ENCODE assay signal across 24 mouse cellular contexts in the genomic region with DNA sequence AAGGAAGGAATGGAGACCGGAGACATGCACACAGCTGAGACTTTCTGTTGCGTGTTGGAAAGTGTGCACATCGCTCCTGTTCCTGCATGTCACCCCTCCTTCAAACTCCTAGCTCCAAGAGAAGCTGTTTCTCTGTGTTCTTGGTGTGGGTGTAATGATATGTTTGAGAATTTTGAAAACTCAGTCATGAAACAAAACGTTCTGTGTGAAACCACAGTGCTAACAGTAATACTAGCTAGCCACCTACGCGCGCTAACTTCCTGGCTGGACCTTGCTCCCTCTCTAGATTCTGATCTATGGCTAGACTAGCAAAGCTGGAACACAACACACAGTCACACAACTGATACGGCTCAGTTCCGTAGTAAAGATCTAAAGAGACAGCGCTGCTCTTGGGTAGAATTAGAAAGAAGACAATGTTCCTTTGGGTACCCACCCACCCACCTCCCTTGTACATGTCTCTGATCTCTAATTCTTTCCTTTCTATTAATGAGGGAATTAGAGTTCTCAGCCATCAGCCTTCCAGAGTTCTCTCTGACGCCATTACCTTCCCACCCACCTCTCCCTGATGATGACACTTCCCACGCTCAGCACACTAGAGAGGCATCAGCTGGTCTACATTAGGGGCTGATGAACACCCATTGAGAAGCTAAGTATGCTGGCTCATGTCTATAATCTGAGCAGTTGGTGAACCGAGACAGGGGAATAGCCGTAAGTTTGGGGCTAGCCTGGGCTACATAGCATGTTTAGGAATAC. TPM values are rescaled to one million over a fixed set of nuclear protein-coding genes. Genes with fewer than 3 reads are reported as not detected.
"Had no signal": no experiment of that assay in that cellular context is flagged by ENCODE, and none has a peak within 500 bp of the region (broad histone marks: within the 10 kb centered on the region; RNA-seq: fewer than 3 reads in every experiment).

No protein-coding gene starts in this region.

- H3K27ac ChIP-seq: kidney, postnatal 0 days; limb, embryonic 12.5 days; limb, embryonic 15.5 days; liver, embryonic 14.5 days; midbrain, embryonic 10.5 days; midbrain, embryonic 13.5 days; neural tube, embryonic 13.5 days; stomach, embryonic 15.5 days had no signal

- H3K36me3 ChIP-seq: limb, embryonic 12.5 days; limb, embryonic 15.5 days; midbrain, embryonic 10.5 days; midbrain, embryonic 13.5 days; neural tube, embryonic 13.5 days; stomach, embryonic 15.5 days had no signal

- H3K4me3 ChIP-seq: limb, embryonic 12.5 days; limb, embryonic 15.5 days; megakaryocyte, embryonic 14.5 days; midbrain, embryonic 10.5 days; midbrain, embryonic 13.5 days; myocyte; neural tube, embryonic 13.5 days; stomach, embryonic 15.5 days had no signal

- H3K9me3 ChIP-seq: limb, embryonic 12.5 days; limb, embryonic 15.5 days; megakaryocyte, embryonic 14.5 days; midbrain, embryonic 10.5 days; midbrain, embryonic 13.5 days; neural tube, embryonic 13.5 days; stomach, embryonic 15.5 days had no signal

- H3K9ac ChIP-seq: limb, embryonic 12.5 days; limb, embryonic 15.5 days; liver, embryonic 14.5 days; lung, embryonic 14.5 days; midbrain, embryonic 13.5 days; neural tube, embryonic 13.5 days; stomach, embryonic 15.5 days had no signal

- DNase-seq: kidney, adult 18-20 months; kidney, postnatal 25 days; left cerebral cortex, postnatal 4 days; lung, embryonic 14.5 days; lung, postnatal 36 days; right cerebral cortex, postnatal 25 days; spleen, adult 18-20 months; thymus, adult 18-20 months; thymus, postnatal 36 days had no signal

- H3K27me3 ChIP-seq: limb, embryonic 12.5 days; limb, embryonic 15.5 days; midbrain, embryonic 13.5 days; neural tube, embryonic 13.5 days; stomach, embryonic 15.5 days had no signal

- H3K4me2 ChIP-seq: limb, embryonic 12.5 days; limb, embryonic 15.5 days; lung, embryonic 14.5 days; midbrain, embryonic 13.5 days; neural tube, embryonic 13.5 days; stomach, embryonic 15.5 days had no signal

- ATAC-seq: inflammation-experienced regulatory T-cells, adult 6 months; lung, postnatal 0 days; midbrain, embryonic 13.5 days; midbrain, embryonic 16.5 days had no signal

RNA-seq across cellular contexts. Expression of a gene that starts 32.0 kb away (rescaled TPM):
- total RNA-seq: monocyte, adult 5-6 weeks; neutrophil, adult 5-6 weeks had no signal
- polyA plus RNA-seq: inflammation-experienced regulatory T-cells, adult 6 months; myocyte had no signal
